Mouse (Mus musculus): ENCODE results near the gene Liph. TPM values are rescaled to one million over a fixed set of nuclear protein-coding genes. Genes with fewer than 3 reads are reported as not detected.
"Not testable (repeated sequence)": the region's sequence is repeated elsewhere in the genome, so short reads cannot be mapped to it uniquely, and the experiment has no call there.

The Liph gene
- polyA plus RNA-seq, 3 experiments from 2014 or later, result 0.16 to 0.84 TPM; not detected in 1

GRCm38 (mm10) chr16:21971446-21971845 is 24.0 kb downstream of the Liph start:
- ATAC-seq, result no peak

GRCm38 (mm10) chr16:21970536-21970935 is 24.9 kb downstream of the Liph start:
- ATAC-seq, result no peak

GRCm38 (mm10) chr16:21969874-21970273 is 25.6 kb downstream of the Liph start:
- no peak for ATAC-seq

- ATAC-seq, result no peak
These were observed 29.9 kb downstream of the Liph start for GRCm38 (mm10) chr16:21965576-21965975.

GRCm38 (mm10) chr16:21955591-21955990 is 39.9 kb downstream of the Liph start:
- no peak for ATAC-seq

GRCm38 (mm10) chr16:21946761-21947715 is 48.4 kb downstream of the Liph start, which contains the start of gene Tmem41a:
Tmem41a (minus strand) TSS chr16:21947552.
- peak; percentile 93 for ATAC-seq

- no peak for ATAC-seq
These were observed 67.0 kb downstream of the Liph start for GRCm38 (mm10) chr16:21928471-21928870.

GRCm38 (mm10) chr16:21916681-21917080 is 78.8 kb downstream of the Liph start:
- no peak for ATAC-seq

GRCm38 (mm10) chr16:21913347-21913746 is 82.1 kb downstream of the Liph start:
- ATAC-seq, result no peak

- ATAC-seq, result not testable (repeated sequence)
These were observed 86.6 kb downstream of the Liph start for GRCm38 (mm10) chr16:21908906-21909305.

GRCm38 (mm10) chr16:21906902-21907301 is 88.6 kb downstream of the Liph start:
- no peak for ATAC-seq

GRCm38 (mm10) chr16:21905996-21906395 is 89.5 kb downstream of the Liph start:
- no peak for ATAC-seq

- ATAC-seq, result no peak
These were observed 90.8 kb downstream of the Liph start for GRCm38 (mm10) chr16:21904636-21905035.

Other genes starting within 250 kb of the Liph start
- gene Ehhadh, start 207.9 kb downstream of the Liph start, polyA plus RNA-seq (2017; shearing (Covaris generic)), result 1 to 10 TPM; 3.2 to 7.9 (median 6.3) TPM
- gene Map3k13, start 201.3 kb downstream of the Liph start, polyA plus RNA-seq (2017; shearing (Covaris generic)), result under 1 TPM; 0.26 to 0.42 (median 0.38) TPM
- gene Tmem41a, start 48.1 kb downstream of the Liph start, polyA plus RNA-seq (2017; shearing (Covaris generic)), result 1 to 10 TPM; 3.9 to 5.1 (median 4.5) TPM
- 10 to 100 TPM; 13.8 to 19.4 (median 16.1) TPM for gene Senp2, start 13.8 kb upstream of the Liph start, polyA plus RNA-seq (2017; shearing (Covaris generic))
- gene Igf2bp2, start 167.6 kb upstream of the Liph start, polyA plus RNA-seq (2017; shearing (Covaris generic)), result under 1 TPM; 0.47 to 0.88 (median 0.54) TPM

Data from inflammation-experienced regulatory T-cells, adult 6 months (primary cell).